Mouse (Mus musculus): Measurements from ENCODE around the gene Cmtm1. TPM values are rescaled to one million over a fixed set of nuclear protein-coding genes. Genes with fewer than 3 reads are reported as not detected.
"Not testable (repeated sequence)": the region's sequence is repeated elsewhere in the genome, so short reads cannot be mapped to it uniquely, and the experiment has no call there.

The Cmtm1 gene
- not detected for polyA plus RNA-seq (2012; fragmentation: generic; extraction: Trizol)
- long read RNA-seq, experiment 1: 0 reads
- long read RNA-seq, experiment 2: 0 reads

- H3K4me3 ChIP-seq (ENCODE audit: insufficient read depth, poor library complexity, severe bottlenecking); H3K79me2 ChIP-seq (ENCODE audit: control insufficient read depth, insufficient read depth); H3ac ChIP-seq (ENCODE audit: control insufficient read depth, insufficient read length, low read depth); H3K36me3 ChIP-seq (ENCODE audit: control insufficient read depth, insufficient read depth); H3K79me3 ChIP-seq (ENCODE audit: low read depth): not testable (repeated sequence)
- H3K27me3 ChIP-seq (ENCODE audit: control insufficient read depth, insufficient read depth, insufficient read length): peaks cover 17% of the 10 kb centered on the region
Measured at GRCm38 (mm10) chr8:104309441-104310155, at the start of gene Cmtm1, which contains the start of gene Gm45711. Gene Cmtm1, minus strand, starts transcription at chr8:104310145. Gene Gm45711, minus strand, starts transcription at chr8:104310081.

GRCm38 (mm10) chr8:104358637-104359036 is 48.7 kb upstream of the Cmtm1 start:
- Histone ChIP-seq H3ac (ENCODE audit: control insufficient read depth, insufficient read length, low read depth) (no peak overlapping the region), H3K79me2 (ENCODE audit: control insufficient read depth, insufficient read depth) (no peaks in the 10 kb centered on the region), H3K4me3 (ENCODE audit: insufficient read depth, poor library complexity, severe bottlenecking) (no peak overlapping the region), H3K27me3 (ENCODE audit: control insufficient read depth, insufficient read depth, insufficient read length) (no peaks in the 10 kb centered on the region), H3K36me3 (ENCODE audit: control insufficient read depth, insufficient read depth) (peaks cover 6% of the 10 kb centered on the region), H3K79me3 (ENCODE audit: low read depth) (no peaks in the 10 kb centered on the region)
- TF ChIP-seq MAX (IDR thresholded peaks at IDR 0.05): no peak
- no peak for TF ChIP-seq CTCF (IDR thresholded peaks at IDR 0.05; ENCODE audit: control insufficient read depth, insufficient read depth, insufficient read length)
- no peak for TF ChIP-seq FOSL1 (IDR thresholded peaks at IDR 0.05; ENCODE audit: insufficient read depth, low read length, poor library complexity, severe bottlenecking)
- no peak for TF ChIP-seq CEBPB (IDR thresholded peaks at IDR 0.05; ENCODE audit: low read depth)
- TF ChIP-seq USF1 (IDR thresholded peaks at IDR 0.05; ENCODE audit: low read depth): no peak
- no peak for TF ChIP-seq MYOD1 (IDR thresholded peaks at IDR 0.05; ENCODE audit: control insufficient read depth, insufficient read length, low read depth)
- no peak for TF ChIP-seq MYOG (IDR thresholded peaks at IDR 0.05; ENCODE audit: control insufficient read depth, extremely low read depth, insufficient read length)

- no peak for TF ChIP-seq FOSL1 (IDR thresholded peaks at IDR 0.05; ENCODE audit: insufficient read depth, low read length, poor library complexity, severe bottlenecking)
- TF ChIP-seq MAX (IDR thresholded peaks at IDR 0.05): no peak
- TF ChIP-seq MYOD1 (IDR thresholded peaks at IDR 0.05; ENCODE audit: control insufficient read depth, insufficient read length, low read depth): no peak
- no peak for TF ChIP-seq CTCF (IDR thresholded peaks at IDR 0.05; ENCODE audit: control insufficient read depth, insufficient read depth, insufficient read length)
- no peaks in the 10 kb centered on the region for H3K79me2 ChIP-seq (ENCODE audit: control insufficient read depth, insufficient read depth)
- H3K79me3 ChIP-seq (ENCODE audit: low read depth): no peaks in the 10 kb centered on the region
- no peaks in the 10 kb centered on the region for H3K27me3 ChIP-seq (ENCODE audit: control insufficient read depth, insufficient read depth, insufficient read length)
- H3ac ChIP-seq (ENCODE audit: control insufficient read depth, insufficient read length, low read depth): no peak overlapping the region
- H3K36me3 ChIP-seq (ENCODE audit: control insufficient read depth, insufficient read depth): peaks cover 6% of the 10 kb centered on the region
- H3K4me3 ChIP-seq (ENCODE audit: insufficient read depth, poor library complexity, severe bottlenecking): no peak overlapping the region
Measured at GRCm38 (mm10) chr8:104354504-104354903, 44.6 kb upstream of the Cmtm1 start.

GRCm38 (mm10) chr8:104353186-104353585 is 43.2 kb upstream of the Cmtm1 start:
- H3K27me3 ChIP-seq (ENCODE audit: control insufficient read depth, insufficient read depth, insufficient read length): no peaks in the 10 kb centered on the region
- H3K4me3 ChIP-seq (ENCODE audit: insufficient read depth, poor library complexity, severe bottlenecking): no peak overlapping the region
- peaks cover 13% of the 10 kb centered on the region for H3K36me3 ChIP-seq (ENCODE audit: control insufficient read depth, insufficient read depth)
- H3K79me3 ChIP-seq (ENCODE audit: low read depth): no peaks in the 10 kb centered on the region
- TF ChIP-seq CEBPB (IDR thresholded peaks at IDR 0.05; ENCODE audit: low read depth): no peak
- TF ChIP-seq MYOG (IDR thresholded peaks at IDR 0.05; ENCODE audit: control insufficient read depth, extremely low read depth, insufficient read length): no peak
- TF ChIP-seq FOSL1 (IDR thresholded peaks at IDR 0.05; ENCODE audit: insufficient read depth, low read length, poor library complexity, severe bottlenecking): no peak
- no peak for TF ChIP-seq MYOD1 (IDR thresholded peaks at IDR 0.05; ENCODE audit: control insufficient read depth, insufficient read length, low read depth)
- H3ac ChIP-seq (ENCODE audit: control insufficient read depth, insufficient read length, low read depth): no peak overlapping the region
- H3K79me2 ChIP-seq (ENCODE audit: control insufficient read depth, insufficient read depth): no peaks in the 10 kb centered on the region

GRCm38 (mm10) chr8:104350047-104350446 is 40.1 kb upstream of the Cmtm1 start:
- Histone ChIP-seq H3ac (ENCODE audit: control insufficient read depth, insufficient read length, low read depth) (no peak overlapping the region), H3K4me3 (ENCODE audit: insufficient read depth, poor library complexity, severe bottlenecking) (no peak overlapping the region), H3K27me3 (ENCODE audit: control insufficient read depth, insufficient read depth, insufficient read length) (no peaks in the 10 kb centered on the region), H3K36me3 (ENCODE audit: control insufficient read depth, insufficient read depth) (peaks cover 41% of the 10 kb centered on the region), H3K79me3 (ENCODE audit: low read depth) (no peaks in the 10 kb centered on the region), H3K79me2 (ENCODE audit: control insufficient read depth, insufficient read depth) (no peaks in the 10 kb centered on the region)
- TF ChIP-seq USF1 (IDR thresholded peaks at IDR 0.05; ENCODE audit: low read depth) (no peak), CTCF (IDR thresholded peaks at IDR 0.05; ENCODE audit: control insufficient read depth, insufficient read depth, insufficient read length) (no peak), MYOG (IDR thresholded peaks at IDR 0.05; ENCODE audit: control insufficient read depth, extremely low read depth, insufficient read length) (no peak), CEBPB (IDR thresholded peaks at IDR 0.05; ENCODE audit: low read depth) (no peak), MYOD1 (IDR thresholded peaks at IDR 0.05; ENCODE audit: control insufficient read depth, insufficient read length, low read depth) (no peak), MAX (IDR thresholded peaks at IDR 0.05) (no peak), FOSL1 (IDR thresholded peaks at IDR 0.05; ENCODE audit: insufficient read depth, low read length, poor library complexity, severe bottlenecking) (no peak)

GRCm38 (mm10) chr8:104348971-104349370 is 39.0 kb upstream of the Cmtm1 start:
- no peak for TF ChIP-seq FOSL1 (IDR thresholded peaks at IDR 0.05; ENCODE audit: insufficient read depth, low read length, poor library complexity, severe bottlenecking)
- TF ChIP-seq CEBPB (IDR thresholded peaks at IDR 0.05; ENCODE audit: low read depth): no peak
- no peak for TF ChIP-seq CTCF (IDR thresholded peaks at IDR 0.05; ENCODE audit: control insufficient read depth, insufficient read depth, insufficient read length)
- no peak for TF ChIP-seq USF1 (IDR thresholded peaks at IDR 0.05; ENCODE audit: low read depth)
- TF ChIP-seq MYOG (IDR thresholded peaks at IDR 0.05; ENCODE audit: control insufficient read depth, extremely low read depth, insufficient read length): no peak
- TF ChIP-seq MAX (IDR thresholded peaks at IDR 0.05): no peak
- no peak for TF ChIP-seq MYOD1 (IDR thresholded peaks at IDR 0.05; ENCODE audit: control insufficient read depth, insufficient read length, low read depth)
- H3K36me3 ChIP-seq (ENCODE audit: control insufficient read depth, insufficient read depth): peaks cover 48% of the 10 kb centered on the region

More at GRCm38 (mm10) chr8:104348971-104349370, 39.0 kb upstream of the Cmtm1 start:
- no peak overlapping the region for H3ac ChIP-seq (ENCODE audit: control insufficient read depth, insufficient read length, low read depth)
- H3K4me3 ChIP-seq (ENCODE audit: insufficient read depth, poor library complexity, severe bottlenecking): no peak overlapping the region
- no peaks in the 10 kb centered on the region for H3K27me3 ChIP-seq (ENCODE audit: control insufficient read depth, insufficient read depth, insufficient read length)
- H3K79me2 ChIP-seq (ENCODE audit: control insufficient read depth, insufficient read depth): no peaks in the 10 kb centered on the region
- H3K79me3 ChIP-seq (ENCODE audit: low read depth): no peaks in the 10 kb centered on the region

All from C2C12 (cell line).